Mouse (Mus musculus) myocyte (in vitro differentiated cells): ENCODE data around the gene Muc13. TPM values are rescaled to one million over a fixed set of nuclear protein-coding genes. Genes with fewer than 3 reads are reported as not detected.

Experiments used
- H3K27me3 ChIP-seq: one replicate; pipeline ENCODE4 v1.6.1; 2011; ENCODE audit not compliant: control insufficient read depth, insufficient read depth, insufficient read length
- H3K36me3 ChIP-seq: one replicate; pipeline ENCODE4 v1.6.1; 2011; ENCODE audit not compliant: control insufficient read depth, insufficient read depth
- H3K4me2 ChIP-seq: one replicate; pipeline ENCODE4 v1.6.1; 2011; ENCODE audit warnings: low read depth, control low read depth
- H3K4me3 ChIP-seq: one replicate; pipeline ENCODE4 v1.5.1; 2011; ENCODE audit warnings: mild to moderate bottlenecking, control low read depth, moderate library complexity
- H3K79me2 ChIP-seq: one replicate; pipeline ENCODE4 v1.6.1; 2011; ENCODE audit not compliant: control insufficient read depth, insufficient read depth
- H3ac ChIP-seq: one replicate; pipeline ENCODE4 v1.6.1; 2011; ENCODE audit not compliant: control insufficient read depth, insufficient read length
- MYOG ChIP-seq, 3 experiments: IDR thresholded peaks; one replicate each; pipeline ENCODE4 v1.6.1; 2011; ENCODE audit warnings: control low read depth in 2 of 3, low read depth in 2 of 3, mild to moderate bottlenecking in 2 of 3; ENCODE audit not compliant: insufficient read length in 2 of 3, control insufficient read depth in 1 of 3, insufficient read depth in 1 of 3
- REST ChIP-seq: IDR thresholded peaks from one replicate; pipeline ENCODE4 v1.6.1; 2011; ENCODE audit warnings: mild to moderate bottlenecking, control low read depth, moderate library complexity; ENCODE audit not compliant: insufficient read depth, insufficient read length
- polyA plus RNA-seq: library from polyadenylated mRNA; unstranded; fragments of >200 nt; fragmentation: generic; extraction: Trizol; gene quantifications from one replicate; pipeline ENCODE4 v1.2.1, GENCODE M21; 2012; ENCODE audit warnings: missing spikeins

The Muc13 gene
- polyA plus RNA-seq, 1 experiment = 0.05 TPM

- no peak overlapping the region for H3K4me2 ChIP-seq
- H3K4me3 ChIP-seq = no peak overlapping the region
- no peak overlapping the region for H3ac ChIP-seq
- H3K27me3 ChIP-seq = no peaks in the 10 kb centered on the region
- H3K79me2 ChIP-seq = peaks cover 21% of the 10 kb centered on the region
- H3K36me3 ChIP-seq = no peaks in the 10 kb centered on the region
- no peak for TF ChIP-seq REST
- TF ChIP-seq MYOG (IDR thresholded peaks at IDR 0.05; ENCODE audit: control insufficient read depth in 1 of 3, insufficient read depth in 1 of 3, insufficient read length in 2 of 3, low read depth in 2 of 3) = no peak
These were observed 69.4 kb downstream of the Muc13 start for GRCm38 (mm10) chr16:33863208-33863751.

Other genes starting within 250 kb of the Muc13 start
- gene Heg1, start 109.7 kb upstream of the Muc13 start, polyA plus RNA-seq = 28.3 TPM
- gene Itgb5, start 35.6 kb downstream of the Muc13 start, polyA plus RNA-seq = 114 TPM
- 18.9 TPM for gene Umps, start 173.0 kb downstream of the Muc13 start, polyA plus RNA-seq